Comparison of ENCODE assay signal across 21 mouse cellular contexts in the genomic region with DNA sequence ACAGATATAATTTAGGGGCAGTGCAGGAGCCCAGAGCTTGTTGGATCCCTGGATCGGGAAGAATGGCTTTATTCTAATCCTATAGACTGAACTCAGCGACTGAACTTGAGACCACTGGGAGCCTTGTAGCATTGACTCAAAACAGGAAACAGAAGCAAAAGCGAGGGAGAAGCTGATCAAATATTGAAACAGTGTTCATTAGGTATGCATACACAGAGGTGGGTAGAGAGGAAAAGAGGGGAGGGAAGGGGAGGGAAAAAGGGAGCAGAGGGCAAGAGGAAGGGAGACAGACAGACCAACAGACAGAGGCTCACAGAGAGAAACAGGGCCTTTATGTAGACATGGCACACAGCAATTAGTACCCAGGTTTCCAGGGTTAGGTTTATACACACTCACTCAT. TPM values are rescaled to one million over a fixed set of nuclear protein-coding genes. Genes with fewer than 3 reads are reported as not detected.
"Had no signal": no experiment of that assay in that cellular context is flagged by ENCODE, and none has a peak within 500 bp of the region (broad histone marks: within the 10 kb centered on the region; RNA-seq: fewer than 3 reads in every experiment).

No protein-coding gene starts in this region.

- H3K27ac ChIP-seq: liver, embryonic 15.5 days; midbrain, embryonic 10.5 days; midbrain, embryonic 12.5 days; neural tube, embryonic 13.5 days; neural tube, embryonic 15.5 days had no signal

- H3K9me3 ChIP-seq: liver, embryonic 15.5 days; midbrain, embryonic 10.5 days; midbrain, embryonic 12.5 days; neural tube, embryonic 13.5 days; neural tube, embryonic 15.5 days had no signal

- H3K36me3 ChIP-seq: liver, embryonic 15.5 days; midbrain, embryonic 10.5 days; midbrain, embryonic 12.5 days; neural tube, embryonic 13.5 days; neural tube, embryonic 15.5 days had no signal

- H3K9ac ChIP-seq: liver, embryonic 15.5 days; lung, embryonic 14.5 days; midbrain, embryonic 12.5 days; neural tube, embryonic 13.5 days; neural tube, embryonic 15.5 days had no signal

- H3K4me2 ChIP-seq: liver, embryonic 15.5 days; lung, embryonic 14.5 days; midbrain, embryonic 12.5 days; neural tube, embryonic 13.5 days; neural tube, embryonic 15.5 days had no signal

- DNase-seq: lung, adult 18-20 months; lung, embryonic 14.5 days; lung, postnatal 10 days; lung, postnatal 4 days; midbrain, embryonic 14.5 days; retina, postnatal 1 day; right cerebral cortex, adult 18-20 months; right cerebral cortex, postnatal 25 days; right cerebral cortex, postnatal 4 days; spleen, adult 18-20 months; thymus, adult 18-20 months; thymus, postnatal 14 days; thymus, postnatal 36 days had no signal

- H3K27me3 ChIP-seq: midbrain, embryonic 12.5 days; neural tube, embryonic 13.5 days; neural tube, embryonic 15.5 days had no signal

- H3K4me1 ChIP-seq: liver, embryonic 15.5 days; midbrain, embryonic 10.5 days; midbrain, embryonic 12.5 days had no signal

- H3K4me3 ChIP-seq: liver, embryonic 15.5 days; midbrain, embryonic 10.5 days; midbrain, embryonic 12.5 days; myocyte; neural tube, embryonic 13.5 days; neural tube, embryonic 15.5 days had no signal

- ATAC-seq: midbrain, embryonic 16.5 days had no signal

RNA-seq across cellular contexts. Expression of a gene that starts 38.8 kb away (rescaled TPM):
- total RNA-seq: megakaryocyte-erythroid progenitor cell, adult 5-6 weeks had no signal
